Mouse (Mus musculus) heart, embryonic 10.5 days (tissue): ENCODE results near the gene Pfkfb2. TPM values are rescaled to one million over a fixed set of nuclear protein-coding genes. Genes with fewer than 3 reads are reported as not detected.

Experiments used
- DNase-seq: peaks from one replicate; pipeline ENCODE4 v3.0.0-alpha.2; 2017; ENCODE audit warnings: low spot score
- H3K27ac ChIP-seq: fragments of 300-500 bp; sonication (generic); 2 replicates; pipeline ENCODE4 v1.5.1; 2016; ENCODE audit warnings: mild to moderate bottlenecking
- H3K27me3 ChIP-seq: fragments of 300-500 bp; sonication (generic); 2 replicates; pipeline ENCODE4 v1.6.1; 2016; ENCODE audit warnings: mild to moderate bottlenecking; ENCODE audit not compliant: poor library complexity, insufficient read depth, severe bottlenecking
- H3K36me3 ChIP-seq: fragments of 300-500 bp; sonication (generic); 2 replicates; pipeline ENCODE4 v1.6.1; 2016; ENCODE audit warnings: mild to moderate bottlenecking, moderate library complexity
- H3K4me1 ChIP-seq: fragments of 300-500 bp; sonication (generic); 2 replicates; pipeline ENCODE4 v1.6.1; 2016; ENCODE audit warnings: mild to moderate bottlenecking
- H3K4me3 ChIP-seq: fragments of 300-500 bp; sonication (generic); 2 replicates; pipeline ENCODE4 v1.5.1; 2016; ENCODE audit warnings: mild to moderate bottlenecking, moderate library complexity
- H3K9me3 ChIP-seq: fragments of 300-500 bp; sonication (generic); 2 replicates; pipeline ENCODE4 v1.6.1; 2016; ENCODE audit warnings: mild to moderate bottlenecking, moderate library complexity
- WGBS: fragments of 180-500 bp; shearing (Covaris S2); methylation state at CpG from one replicate; pipeline ENCODE4 v1.1.7; 2016; 5-methylcytosine and 5-hydroxymethylcytosine counted together
- polyA plus RNA-seq: library from polyadenylated mRNA; unstranded; fragments of >200 nt; fragmentation: Nextera tagmentation; extraction: Ambion mirVana; gene quantifications from 2 replicates; pipeline ENCODE4 v1.2.1, GENCODE M21; 2016

Gene Pfkfb2
- polyA plus RNA-seq, 1 experiment from 2014 or later, result 5.0 TPM

GRCm38 (mm10) chr1:130733671-130734070 lies 4.6 kb upstream of the Pfkfb2 start:
- 75% methylated on average over 4 of the region's 4 CpGs for WGBS
- Histone ChIP-seq H3K4me3 (no peak overlapping the region), H3K27me3 (peaks cover 9% of the 10 kb centered on the region; the same call in 1 of the 2 replicates), H3K36me3 (no peaks in the 10 kb centered on the region), H3K4me1 (peaks cover 30% of the 10 kb centered on the region), H3K9me3 (no peaks in the 10 kb centered on the region), H3K27ac (no peak overlapping the region)
- DNase-seq, result no peak

- Histone ChIP-seq H3K4me1 (peaks cover 30% of the 10 kb centered on the region), H3K4me3 (no peak overlapping the region), H3K27ac (no peak overlapping the region), H3K27me3 (0 out of 2 replicates have a peak, but pooled peaks cover 6% of the 10 kb centered on the region), H3K9me3 (no peaks in the 10 kb centered on the region), H3K36me3 (no peaks in the 10 kb centered on the region)
- DNase-seq, result no peak
- WGBS, result 70% methylated on average over 13 of the region's 13 CpGs
Observed at GRCm38 (mm10) chr1:130732706-130733658, 3.9 kb upstream of the Pfkfb2 start.

DNA sequence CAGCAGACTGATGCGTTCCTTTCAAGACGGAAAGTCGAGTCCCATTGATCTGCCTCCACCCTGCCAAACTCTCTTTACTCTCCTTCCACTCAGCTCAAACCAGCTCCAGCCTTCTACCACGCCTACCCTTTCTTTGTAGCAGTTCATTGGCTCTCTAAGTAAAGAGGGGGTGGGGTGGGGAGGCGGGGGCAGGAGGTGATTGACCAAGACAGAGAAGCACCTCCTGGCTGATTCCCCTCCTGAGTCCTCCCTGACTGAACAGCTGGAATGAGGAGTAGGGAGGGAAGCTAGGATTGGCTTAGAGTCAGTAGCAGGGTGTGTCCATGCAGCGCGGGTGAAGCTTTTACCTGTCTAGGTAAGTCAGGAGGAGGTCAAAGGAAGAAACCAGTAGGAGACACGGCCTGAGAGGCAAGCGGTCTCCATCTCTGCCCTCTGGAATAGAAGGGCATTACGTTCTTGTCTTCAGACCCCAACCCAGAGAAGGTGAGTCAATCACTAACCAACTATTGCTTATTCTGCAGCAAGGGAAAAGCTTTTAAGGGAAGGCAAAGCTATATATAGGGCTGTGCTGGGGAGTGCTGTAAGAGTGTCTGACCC lies 2.8 kb upstream of the Pfkfb2 start, which contains the start of gene AA986860:
Gene AA986860 (plus strand): TSS at position 236 of the 597 bp plus-strand sequence.
- H3K27ac ChIP-seq, result no peak within 1 kb of the TSS
- DNase-seq, result peak; percentile 92
- no peaks in the 10 kb centered on the region for H3K36me3 ChIP-seq
- no peaks in the 10 kb centered on the region for H3K27me3 ChIP-seq
- peak within 1 kb of the TSS; percentile 46 for H3K4me3 ChIP-seq
- peaks cover 25% of the 10 kb centered on the region for H3K4me1 ChIP-seq
- 5% methylated on average over 10 of the region's 10 CpGs for WGBS
- no peaks in the 10 kb centered on the region for H3K9me3 ChIP-seq

- WGBS, result 88% methylated on average over 3 of the region's 3 CpGs
- no peaks in the 10 kb centered on the region for H3K9me3 ChIP-seq
- no peaks in the 10 kb centered on the region for H3K27me3 ChIP-seq
- no peak for DNase-seq
- no peak overlapping the region for H3K4me3 ChIP-seq
- no peaks in the 10 kb centered on the region for H3K36me3 ChIP-seq
- no peak overlapping the region for H3K27ac ChIP-seq
- peaks cover 15% of the 10 kb centered on the region for H3K4me1 ChIP-seq
Observed at GRCm38 (mm10) chr1:130728708-130729107, 345 bp downstream of the Pfkfb2 start.

DNA sequence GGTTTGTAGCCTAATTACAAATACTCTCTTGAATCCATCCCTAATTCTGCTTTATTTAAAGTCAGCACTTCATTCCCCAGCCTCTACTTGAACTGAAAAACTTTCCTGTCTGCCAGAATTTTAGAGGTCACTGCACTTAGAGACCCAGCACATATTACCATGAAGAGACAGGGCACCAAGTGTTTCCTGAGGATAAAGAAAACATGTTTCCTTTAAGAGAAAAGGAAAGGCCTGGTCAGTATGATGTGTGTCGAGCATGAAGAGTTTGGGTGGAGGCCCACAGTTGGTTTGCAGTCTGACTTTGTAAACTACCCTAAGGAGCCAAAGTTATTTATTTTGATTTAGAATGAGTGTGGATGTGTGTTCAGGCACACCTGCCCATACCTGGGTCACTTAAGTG lies 983 bp downstream of the Pfkfb2 start:
- no peak for DNase-seq
- 50% methylated on average over 1 of the region's 1 CpGs for WGBS
- H3K9me3 ChIP-seq, result no peaks in the 10 kb centered on the region
- H3K36me3 ChIP-seq, result no peaks in the 10 kb centered on the region
- H3K4me1 ChIP-seq, result peaks cover 9% of the 10 kb centered on the region
- H3K27me3 ChIP-seq, result no peaks in the 10 kb centered on the region
- no peak overlapping the region for H3K4me3 ChIP-seq
- no peak overlapping the region for H3K27ac ChIP-seq

- H3K4me1 ChIP-seq, result peaks cover 1% of the 10 kb centered on the region
- 91% methylated on average over 2 of the region's 2 CpGs for WGBS
- H3K27me3 ChIP-seq, result no peaks in the 10 kb centered on the region
- no peak overlapping the region for H3K27ac ChIP-seq
- no peak overlapping the region for H3K4me3 ChIP-seq
- H3K9me3 ChIP-seq, result no peaks in the 10 kb centered on the region
- no peaks in the 10 kb centered on the region for H3K36me3 ChIP-seq
- DNase-seq, result no peak
Observed at GRCm38 (mm10) chr1:130726396-130726795, 2.7 kb downstream of the Pfkfb2 start.

- no peak overlapping the region for H3K27ac ChIP-seq
- 92% methylated on average over 5 of the region's 5 CpGs for WGBS
- H3K4me3 ChIP-seq, result no peak overlapping the region
- H3K27me3 ChIP-seq, result no peaks in the 10 kb centered on the region
- no peaks in the 10 kb centered on the region for H3K9me3 ChIP-seq
- H3K4me1 ChIP-seq, result no peaks in the 10 kb centered on the region
- peaks cover 4% of the 10 kb centered on the region for H3K36me3 ChIP-seq
- no peak for DNase-seq
Observed at GRCm38 (mm10) chr1:130724206-130724605, 4.8 kb downstream of the Pfkfb2 start.

DNA sequence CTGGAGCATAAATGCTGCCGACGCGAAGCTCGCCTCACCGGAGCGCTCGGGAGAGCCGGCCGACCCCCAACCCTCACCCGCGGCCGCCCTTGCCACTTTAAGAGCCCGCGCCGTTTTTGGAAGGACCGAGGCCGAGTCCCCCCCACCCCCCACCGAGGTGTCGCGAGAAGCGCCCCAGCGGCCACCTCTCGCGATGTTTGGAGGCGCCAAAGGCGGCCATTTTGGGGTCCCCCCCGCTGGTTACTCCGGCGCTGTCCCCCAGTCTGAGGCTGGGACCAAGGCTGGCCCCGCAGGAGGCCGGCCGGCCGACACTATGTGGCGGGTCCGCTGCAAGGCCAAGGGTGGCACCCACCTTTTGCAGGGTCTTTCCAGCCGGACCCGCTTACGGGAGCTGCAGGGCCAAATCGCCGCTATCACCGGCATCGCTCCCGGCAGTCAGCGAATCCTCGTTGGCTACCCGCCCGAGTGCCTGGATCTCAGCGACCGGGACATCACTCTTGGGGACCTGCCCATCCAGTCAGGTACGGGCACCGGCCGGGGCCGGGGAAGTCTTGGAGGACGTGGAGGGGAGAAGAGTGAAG lies 11.7 kb downstream of the Pfkfb2 start, which contains the start of gene Yod1:
Gene Yod1 (plus strand): TSS at position 37 of the 581 bp plus-strand sequence.
- under 1% methylated on average over 54 of the region's 54 CpGs for WGBS
- peak within 1 kb of the TSS; percentile 84 for H3K4me3 ChIP-seq
- peak within 1 kb of the TSS; percentile 96 for H3K27ac ChIP-seq

DNA sequence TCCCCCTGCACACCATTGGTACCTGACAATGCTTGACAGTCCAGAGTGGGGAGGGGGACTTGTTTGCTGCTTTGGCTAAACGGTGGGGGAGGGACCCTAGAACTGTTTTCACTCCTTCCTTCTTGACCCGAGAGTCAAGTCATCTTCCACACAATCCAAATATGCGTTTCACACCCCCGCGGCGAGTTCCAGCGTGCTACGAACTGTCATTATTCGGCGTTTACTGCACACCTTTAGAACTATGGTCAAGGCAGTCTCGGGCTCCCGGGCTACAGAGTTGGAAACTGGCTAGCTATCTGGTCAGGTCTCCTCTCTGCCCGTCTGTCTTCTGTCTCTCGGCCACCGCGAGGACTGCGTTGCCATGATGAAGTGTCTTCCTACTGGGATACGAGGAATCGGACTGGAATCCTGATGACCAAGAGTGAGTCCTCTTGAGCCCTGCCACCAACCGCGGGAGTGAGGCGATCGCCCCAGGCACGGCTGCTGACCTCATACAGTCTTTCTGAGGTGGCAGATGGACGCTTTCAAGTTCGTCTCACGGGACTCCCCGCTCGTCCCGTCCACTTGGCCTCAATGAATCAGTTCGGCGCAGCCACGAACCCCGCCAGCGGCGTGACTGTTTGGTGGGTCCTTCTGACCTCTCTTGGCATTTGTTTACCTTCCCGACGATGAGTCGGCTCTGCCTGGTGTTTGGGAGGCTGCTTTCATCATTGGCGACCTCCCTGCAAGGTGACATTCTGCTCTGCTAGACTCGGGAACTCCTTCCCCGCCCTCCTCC lies 12.4 kb downstream of the Pfkfb2 start:
- Histone ChIP-seq H3K4me1 (peaks cover 17% of the 10 kb centered on the region), H3K4me3 (peak overlapping the region; percentile 84), H3K27me3 (0 out of 2 replicates have a peak, but pooled peaks cover 6% of the 10 kb centered on the region), H3K36me3 (peaks cover 10% of the 10 kb centered on the region), H3K27ac (peak overlapping the region; percentile 96), H3K9me3 (no peaks in the 10 kb centered on the region)
- under 1% methylated on average over 42 of the region's 42 CpGs for WGBS
- peak; percentile 87 for DNase-seq

More for the DNA sequence above, 11.7 kb downstream of the Pfkfb2 start, which contains the start of gene Yod1:
- Histone ChIP-seq H3K36me3 (peaks cover 10% of the 10 kb centered on the region), H3K9me3 (no peaks in the 10 kb centered on the region), H3K27me3 (0 out of 2 replicates have a peak, but pooled peaks cover 6% of the 10 kb centered on the region), H3K4me1 (peaks cover 17% of the 10 kb centered on the region)
- peak; percentile 93 for DNase-seq

DNA sequence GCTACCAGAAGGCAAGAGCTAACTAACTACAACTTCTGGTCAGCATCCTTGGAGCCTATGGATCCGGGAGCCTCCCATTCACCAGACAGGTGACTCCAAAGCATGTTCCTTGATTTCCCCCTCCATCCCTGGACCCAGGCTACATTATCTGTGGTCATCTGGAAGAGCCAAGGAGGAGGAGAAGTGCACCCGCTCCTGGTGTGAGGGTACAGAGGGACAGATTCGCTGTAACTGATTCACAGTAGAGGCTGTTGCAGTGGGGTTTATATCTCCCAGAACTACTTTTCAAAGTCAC lies 12.9 kb downstream of the Pfkfb2 start:
- peaks cover 17% of the 10 kb centered on the region for H3K4me1 ChIP-seq
- 0 out of 2 replicates have a peak, but pooled peaks cover 6% of the 10 kb centered on the region for H3K27me3 ChIP-seq
- H3K4me3 ChIP-seq, result peak overlapping the region; percentile 84
- 2% methylated on average over 3 of the region's 3 CpGs for WGBS
- H3K36me3 ChIP-seq, result peaks cover 10% of the 10 kb centered on the region
- DNase-seq, result no peak
- no peaks in the 10 kb centered on the region for H3K9me3 ChIP-seq
- peak overlapping the region; percentile 96 for H3K27ac ChIP-seq

DNA sequence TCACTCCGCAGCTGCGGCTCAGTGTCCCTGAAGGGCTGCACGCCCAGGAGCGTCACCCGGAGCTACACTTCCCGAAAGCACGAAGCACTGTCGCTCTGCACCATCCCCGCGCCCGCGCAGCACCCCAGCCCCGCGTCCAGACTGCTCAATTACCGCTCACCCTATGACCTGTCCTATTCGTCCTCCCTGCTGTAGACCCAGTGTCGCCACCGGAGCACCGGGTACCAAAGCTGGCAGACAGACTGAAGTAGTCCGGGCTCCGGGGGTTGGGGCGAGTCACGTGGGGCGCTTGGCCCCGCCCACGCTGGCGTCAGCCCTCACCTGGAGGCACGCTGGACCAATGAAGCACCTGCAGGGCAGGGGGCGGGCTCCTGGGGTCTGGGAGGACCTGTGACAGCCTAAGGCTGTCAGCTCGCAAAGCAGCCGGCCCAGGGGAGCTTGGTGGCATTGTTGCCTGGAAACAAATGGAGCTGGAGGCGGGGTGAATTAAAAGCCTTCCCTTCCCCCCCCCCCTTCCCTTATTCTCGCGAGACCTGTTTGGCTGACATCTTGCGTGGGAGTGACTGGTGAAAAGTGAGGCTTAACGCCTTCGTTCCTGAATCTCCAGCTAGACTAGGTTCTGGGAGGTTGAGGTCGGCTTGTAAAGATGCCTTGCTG lies 13.4 kb downstream of the Pfkfb2 start, which contains the start of gene Gm29427:
Gene Gm29427 (minus strand): TSS at position 239 of the 657 bp plus-strand sequence.
- Histone ChIP-seq H3K27ac (peak within 1 kb of the TSS; percentile 96), H3K9me3 (no peaks in the 10 kb centered on the region), H3K4me1 (peaks cover 17% of the 10 kb centered on the region), H3K36me3 (peaks cover 10% of the 10 kb centered on the region), H3K4me3 (peak within 1 kb of the TSS; percentile 84), H3K27me3 (0 out of 2 replicates have a peak, but pooled peaks cover 6% of the 10 kb centered on the region)
- DNase-seq, result peak; percentile 97
- under 1% methylated on average over 38 of the region's 38 CpGs for WGBS

- Histone ChIP-seq H3K4me3 (no peak overlapping the region), H3K4me1 (peaks cover 22% of the 10 kb centered on the region), H3K27ac (no peak overlapping the region), H3K36me3 (peaks cover 5% of the 10 kb centered on the region), H3K27me3 (0 out of 2 replicates have a peak, but pooled peaks cover 6% of the 10 kb centered on the region), H3K9me3 (no peaks in the 10 kb centered on the region)
- DNase-seq, result no peak
- 83% methylated on average over 4 of the region's 4 CpGs for WGBS
Observed at GRCm38 (mm10) chr1:130714046-130714445, 15.0 kb downstream of the Pfkfb2 start.
